Mouse (Mus musculus): Measurements from ENCODE around the gene Ddc. TPM values are rescaled to one million over a fixed set of nuclear protein-coding genes. Genes with fewer than 3 reads are reported as not detected.

The Ddc gene
- not detected in 2 replicates for polyA plus RNA-seq (2012; ENCODE audit: insufficient read depth, insufficient read length, low replicate concordance, missing spikeins)

DNA sequence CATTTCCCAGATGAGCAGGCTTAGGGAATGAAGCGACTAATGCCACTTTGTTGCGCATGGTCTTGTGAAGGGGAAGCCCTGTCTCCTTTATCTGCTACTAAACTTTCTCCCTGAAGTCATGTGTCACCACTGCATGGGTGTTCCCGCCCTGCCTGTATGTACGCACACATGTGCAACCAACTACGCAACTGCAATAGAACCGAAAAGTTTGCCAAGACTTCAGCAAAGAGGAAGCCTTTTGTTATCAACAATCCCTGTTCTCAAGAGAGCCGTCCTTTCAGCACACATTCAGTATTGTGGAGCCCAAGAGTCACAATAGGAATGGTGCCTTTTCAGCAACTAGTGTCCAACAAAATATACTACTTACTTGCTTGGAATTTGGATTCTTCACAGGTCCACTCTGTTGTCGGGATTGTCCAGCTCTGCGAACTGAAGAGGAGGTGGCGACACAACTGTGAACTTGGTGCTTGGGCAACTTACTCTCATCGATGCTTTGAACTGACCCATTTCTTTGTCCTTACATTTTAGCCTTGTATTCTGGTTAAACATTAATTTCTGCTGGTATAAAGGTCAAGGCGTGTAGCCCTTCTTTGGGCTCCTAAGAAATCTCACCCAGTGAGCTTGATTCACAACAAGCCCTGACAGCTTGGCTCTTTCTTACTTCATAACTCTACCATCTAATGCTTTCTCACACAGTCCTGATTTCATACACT lies at the start of gene Ddc:
TSS of gene Ddc (minus strand) at position 500 of the 713 bp plus-strand sequence.
- no peak within 1 kb of the TSS for H3K4me3 ChIP-seq (ENCODE audit: insufficient read depth, low read depth, low read length)
- H3K27ac ChIP-seq (ENCODE audit: insufficient read depth, low read depth, low read length): no peak within 1 kb of the TSS
- no peak for TF ChIP-seq CTCF (IDR thresholded peaks at IDR 0.05; ENCODE audit: insufficient read depth, low read depth, low read length)
- TF ChIP-seq POLR2A (IDR thresholded peaks at IDR 0.05; ENCODE audit: insufficient read depth, low read depth, low read length): no peak
- no peaks in the 10 kb centered on the region for H3K4me1 ChIP-seq (ENCODE audit: control insufficient read depth, insufficient read depth, low read length)
- 83% methylated on average over 12 of the region's 12 CpGs for WGBS

DNA sequence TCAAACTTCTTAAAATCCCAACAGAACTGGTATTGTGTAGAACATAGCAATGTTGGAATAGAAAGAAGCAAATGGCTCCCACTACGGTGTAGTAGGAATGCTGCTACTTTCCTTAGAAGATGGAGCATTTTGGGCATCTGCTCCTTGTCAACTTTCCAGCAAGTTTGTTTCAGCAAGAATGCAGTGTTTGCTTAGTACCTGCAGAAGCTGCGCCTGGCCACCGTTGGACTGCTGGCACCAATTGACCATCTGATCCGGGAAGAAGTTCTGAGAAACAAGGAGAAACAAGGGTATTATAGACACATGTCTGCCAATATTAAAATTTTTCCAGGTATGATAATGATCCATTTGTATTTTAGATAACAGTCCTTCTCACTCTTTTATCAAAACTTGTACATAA lies 47.8 kb upstream of the Ddc start:
- peaks cover 5% of the 10 kb centered on the region; the same call in 1 of the 2 replicates for H3K4me1 ChIP-seq (ENCODE audit: control insufficient read depth, insufficient read depth, low read length)
- WGBS: 96% methylated on average over 4 of the region's 4 CpGs
- H3K27ac ChIP-seq (ENCODE audit: insufficient read depth, low read depth, low read length): no peak overlapping the region
- no peak overlapping the region for H3K4me3 ChIP-seq (ENCODE audit: insufficient read depth, low read depth, low read length)
- TF ChIP-seq CTCF (IDR thresholded peaks at IDR 0.05; ENCODE audit: insufficient read depth, low read depth, low read length): no peak
- TF ChIP-seq POLR2A (IDR thresholded peaks at IDR 0.05; ENCODE audit: insufficient read depth, low read depth, low read length): no peak

DNA sequence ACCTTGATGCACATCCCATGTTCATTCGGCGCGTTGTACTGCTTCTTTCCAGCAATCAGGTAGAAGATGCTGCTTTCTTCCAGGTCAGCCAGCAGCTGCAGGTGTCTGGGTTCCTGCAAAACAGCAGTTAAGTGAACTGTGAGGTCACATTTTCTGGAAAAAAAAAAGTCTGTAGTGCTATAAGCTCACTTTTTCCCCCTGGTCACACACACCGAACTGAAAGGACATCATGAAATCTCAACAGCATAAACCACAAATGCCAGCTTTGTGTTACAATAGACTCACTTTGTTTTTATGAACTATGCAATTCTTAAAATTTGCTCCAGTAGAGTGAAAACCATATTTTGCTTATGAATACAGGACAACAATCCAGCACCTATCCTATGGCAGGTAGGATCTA lies 46.9 kb upstream of the Ddc start:
- 97% methylated on average over 4 of the region's 4 CpGs for whole genome bisulfite sequencing
- Histone ChIP-seq H3K4me1 (ENCODE audit: control insufficient read depth, insufficient read depth, low read length) (peaks cover 5% of the 10 kb centered on the region; the same call in 1 of the 2 replicates), H3K27ac (ENCODE audit: insufficient read depth, low read depth, low read length) (no peak overlapping the region), H3K4me3 (ENCODE audit: insufficient read depth, low read depth, low read length) (no peak overlapping the region)
- TF ChIP-seq POLR2A (IDR thresholded peaks at IDR 0.05; ENCODE audit: insufficient read depth, low read depth, low read length) (no peak), CTCF (IDR thresholded peaks at IDR 0.05; ENCODE audit: insufficient read depth, low read depth, low read length) (no peak)

DNA sequence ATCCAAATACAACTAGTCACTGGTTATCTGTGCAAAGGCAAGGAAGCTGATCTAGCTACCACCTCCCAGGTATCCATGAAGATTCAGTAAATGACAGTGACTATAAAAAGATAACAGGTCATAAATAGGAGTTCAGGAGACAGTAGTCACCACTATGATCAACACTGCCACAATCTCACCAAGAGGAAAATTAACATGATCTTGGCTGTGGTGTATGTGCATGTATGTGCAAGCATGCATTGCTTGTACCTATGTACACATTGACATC lies 46.1 kb upstream of the Ddc start:
- no peak overlapping the region for H3K27ac ChIP-seq (ENCODE audit: insufficient read depth, low read depth, low read length)
- H3K4me1 ChIP-seq (ENCODE audit: control insufficient read depth, insufficient read depth, low read length): peaks cover 4% of the 10 kb centered on the region; the same call in 1 of the 2 replicates
- TF ChIP-seq POLR2A (IDR thresholded peaks at IDR 0.05; ENCODE audit: insufficient read depth, low read depth, low read length) (no peak), CTCF (IDR thresholded peaks at IDR 0.05; ENCODE audit: insufficient read depth, low read depth, low read length) (no peak)
- H3K4me3 ChIP-seq (ENCODE audit: insufficient read depth, low read depth, low read length): no peak overlapping the region

DNA sequence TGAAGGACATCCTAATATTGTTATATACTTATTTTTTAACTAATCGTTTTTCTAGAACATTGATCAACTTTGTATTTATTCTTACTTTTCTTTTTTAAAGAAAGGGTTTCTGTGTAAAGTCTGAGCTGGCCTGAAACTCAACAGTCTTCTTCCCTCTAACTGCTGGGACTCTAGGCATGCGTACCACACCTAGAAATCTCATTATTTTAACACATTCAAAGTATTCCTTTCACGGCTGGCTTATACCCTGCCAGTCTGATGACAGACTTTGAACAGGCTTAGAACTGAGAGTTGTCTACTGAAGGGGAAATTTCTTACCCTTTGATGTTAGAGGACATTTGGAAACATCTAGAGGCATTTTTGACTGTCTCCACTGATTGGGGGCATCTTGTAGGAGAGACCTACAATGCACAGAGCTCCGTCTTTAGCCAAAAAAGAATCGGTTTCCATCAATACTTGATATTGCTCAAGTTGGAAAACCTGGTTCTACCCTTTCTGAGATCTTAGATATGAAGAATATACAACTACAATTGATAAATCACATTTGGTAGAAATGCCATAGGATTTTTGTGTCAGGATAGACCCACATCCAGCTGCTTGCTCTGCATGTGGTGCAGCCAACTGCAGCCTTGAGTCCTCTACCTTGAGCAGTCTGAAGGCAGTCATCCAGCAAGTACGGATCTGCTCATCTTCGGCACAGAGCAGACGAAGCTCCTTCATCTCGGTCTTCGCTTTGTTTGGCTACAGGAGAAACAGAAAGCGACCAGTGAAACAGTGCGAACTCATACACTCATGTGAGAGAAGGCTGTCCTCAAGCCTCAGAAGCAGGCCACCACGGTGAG lies 45.5 kb upstream of the Ddc start:
- 89% methylated on average over 13 of the region's 13 CpGs for WGBS
- Histone ChIP-seq H3K4me1 (ENCODE audit: control insufficient read depth, insufficient read depth, low read length) (peaks cover 2% of the 10 kb centered on the region; the same call in 1 of the 2 replicates), H3K27ac (ENCODE audit: insufficient read depth, low read depth, low read length) (no peak overlapping the region), H3K4me3 (ENCODE audit: insufficient read depth, low read depth, low read length) (no peak overlapping the region)
- no peak for TF ChIP-seq POLR2A (IDR thresholded peaks at IDR 0.05; ENCODE audit: insufficient read depth, low read depth, low read length)
- no peak for TF ChIP-seq CTCF (IDR thresholded peaks at IDR 0.05; ENCODE audit: insufficient read depth, low read depth, low read length)

DNA sequence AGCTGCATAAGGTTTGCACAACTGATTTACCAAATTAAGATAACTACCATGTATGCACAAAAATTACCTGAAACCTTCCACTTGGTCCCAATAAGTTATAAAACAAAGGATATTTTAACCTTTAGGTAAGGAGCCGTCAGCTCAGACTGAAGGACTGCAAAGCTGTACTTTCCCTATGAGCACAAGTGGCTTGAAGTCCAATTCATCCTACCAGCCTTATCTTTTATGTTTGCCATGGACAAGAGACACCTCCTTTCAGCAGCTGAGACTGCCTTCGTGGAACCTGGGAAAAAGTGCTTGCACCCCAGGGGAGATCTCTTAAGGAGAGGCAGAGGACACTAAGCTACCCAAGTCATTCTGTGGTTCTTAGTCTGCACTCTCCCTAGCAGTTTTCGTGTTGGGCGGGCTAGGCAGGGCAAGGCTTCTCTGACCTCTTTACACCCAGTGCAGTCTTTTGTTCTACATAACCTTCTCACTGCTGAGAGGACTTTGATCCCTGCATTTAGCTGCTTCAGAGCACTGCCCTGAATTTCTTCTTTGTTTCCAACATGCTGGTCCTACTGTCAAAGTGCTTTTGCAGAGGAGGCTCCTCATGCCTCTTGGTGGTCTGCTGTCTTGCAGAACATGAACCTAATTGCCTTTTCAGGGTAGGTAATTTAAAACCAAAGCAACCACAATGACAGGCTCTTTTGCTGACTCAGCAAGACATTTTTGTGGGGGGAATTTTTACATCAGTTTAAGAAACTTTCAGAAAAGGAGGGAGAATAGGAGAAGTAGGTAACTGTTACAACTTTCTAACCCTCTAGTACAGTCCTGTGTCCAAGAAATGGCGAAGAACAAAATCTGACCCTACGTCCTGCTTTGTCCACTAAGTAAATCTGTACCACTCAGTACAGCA lies 44.6 kb upstream of the Ddc start:
- TF ChIP-seq POLR2A (IDR thresholded peaks at IDR 0.05; ENCODE audit: insufficient read depth, low read depth, low read length) (no peak), CTCF (IDR thresholded peaks at IDR 0.05; ENCODE audit: insufficient read depth, low read depth, low read length) (no peak)
- WGBS: 69% methylated on average over 6 of the region's 6 CpGs

DNA sequence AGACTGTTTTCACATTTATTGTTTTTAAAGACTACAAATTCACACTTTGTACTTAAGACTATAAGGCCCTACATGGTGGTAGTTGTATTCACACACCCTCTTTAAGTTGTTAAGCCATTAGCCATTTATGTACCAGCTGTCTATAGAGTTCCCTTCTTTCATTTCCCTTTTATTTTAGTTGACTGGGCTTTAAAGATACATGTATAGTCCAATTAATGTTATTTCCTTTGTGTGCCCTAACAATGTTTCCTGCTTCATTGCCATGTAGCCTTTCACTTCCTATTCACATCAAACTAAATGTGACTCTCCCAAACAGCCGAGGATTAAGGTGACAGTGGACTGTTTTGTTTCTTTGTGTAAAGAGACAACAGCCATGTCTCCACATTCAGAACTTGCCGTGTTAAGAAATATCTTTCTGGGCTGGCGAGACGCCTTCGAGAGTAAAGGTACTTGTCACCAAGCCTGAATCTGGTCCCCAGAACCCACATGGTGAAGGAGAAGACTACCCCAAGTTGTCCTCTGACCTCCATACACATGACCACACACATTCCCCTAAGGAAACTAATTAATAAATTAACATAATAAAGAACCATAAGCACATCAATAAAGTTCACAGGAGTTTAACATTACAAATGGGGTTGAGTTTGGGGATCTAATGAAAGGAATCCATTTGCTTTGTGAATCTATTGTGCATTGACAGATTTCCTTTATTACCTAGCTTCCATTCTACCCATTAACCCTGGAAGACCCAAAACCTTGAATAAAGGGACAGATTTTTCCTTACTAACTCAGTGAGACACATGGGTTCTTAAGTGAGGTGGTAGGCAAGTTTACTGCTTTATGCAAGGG lies 43.1 kb upstream of the Ddc start:
- no peak overlapping the region for H3K27ac ChIP-seq (ENCODE audit: insufficient read depth, low read depth, low read length)
- TF ChIP-seq CTCF (IDR thresholded peaks at IDR 0.05; ENCODE audit: insufficient read depth, low read depth, low read length) (no peak), POLR2A (IDR thresholded peaks at IDR 0.05; ENCODE audit: insufficient read depth, low read depth, low read length) (no peak)
- WGBS: 61% methylated on average over 5 of the region's 5 CpGs
- no peak overlapping the region for H3K4me3 ChIP-seq (ENCODE audit: insufficient read depth, low read depth, low read length)
- H3K4me1 ChIP-seq (ENCODE audit: control insufficient read depth, insufficient read depth, low read length): no peaks in the 10 kb centered on the region

More for the DNA sequence above, 44.6 kb upstream of the Ddc start:
- H3K4me3 ChIP-seq (ENCODE audit: insufficient read depth, low read depth, low read length): no peak overlapping the region
- no peak overlapping the region for H3K27ac ChIP-seq (ENCODE audit: insufficient read depth, low read depth, low read length)
- H3K4me1 ChIP-seq (ENCODE audit: control insufficient read depth, insufficient read depth, low read length): no peaks in the 10 kb centered on the region

DNA sequence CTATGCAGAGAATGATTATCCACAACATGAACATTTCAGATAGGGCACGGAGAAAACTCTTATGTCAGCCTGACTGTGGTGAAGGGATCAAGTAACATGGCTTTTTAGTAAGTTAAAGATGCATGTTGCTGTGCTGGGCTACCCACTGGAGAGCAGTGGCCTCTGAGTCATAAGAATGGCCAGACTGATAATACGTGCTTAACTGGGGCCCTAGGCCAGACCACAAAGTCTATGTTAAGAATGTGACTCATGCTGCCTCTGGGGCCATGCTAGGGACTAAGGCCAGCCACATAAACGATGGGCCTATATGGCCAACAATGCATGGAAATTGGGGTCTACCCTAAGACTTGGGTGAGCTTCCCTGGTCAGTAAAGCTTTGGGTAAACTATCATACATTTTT lies 41.7 kb upstream of the Ddc start:
- TF ChIP-seq CTCF (IDR thresholded peaks at IDR 0.05; ENCODE audit: insufficient read depth, low read depth, low read length): no peak
- no peak for TF ChIP-seq POLR2A (IDR thresholded peaks at IDR 0.05; ENCODE audit: insufficient read depth, low read depth, low read length)
- 84% methylated on average over 3 of the region's 3 CpGs for WGBS
- no peaks in the 10 kb centered on the region for H3K4me1 ChIP-seq (ENCODE audit: control insufficient read depth, insufficient read depth, low read length)

More for the DNA sequence above, 41.7 kb upstream of the Ddc start:
- H3K4me3 ChIP-seq (ENCODE audit: insufficient read depth, low read depth, low read length): no peak overlapping the region
- no peak overlapping the region for H3K27ac ChIP-seq (ENCODE audit: insufficient read depth, low read depth, low read length)
